Mouse (Mus musculus) liver, embryonic 14.5 days (tissue): ENCODE data around the gene Zfp710.

Experiments
- CTCF ChIP-seq: IDR thresholded peaks from 2 replicates; pipeline ENCODE4 v1.5.1; 2016; ENCODE audit warnings: antibody characterized with exemption, low read depth, control low read depth
- EP300 ChIP-seq: IDR thresholded peaks from 2 replicates; pipeline ENCODE4 v1.6.1; 2016; ENCODE audit warnings: antibody characterized with exemption, low read depth

DNA sequence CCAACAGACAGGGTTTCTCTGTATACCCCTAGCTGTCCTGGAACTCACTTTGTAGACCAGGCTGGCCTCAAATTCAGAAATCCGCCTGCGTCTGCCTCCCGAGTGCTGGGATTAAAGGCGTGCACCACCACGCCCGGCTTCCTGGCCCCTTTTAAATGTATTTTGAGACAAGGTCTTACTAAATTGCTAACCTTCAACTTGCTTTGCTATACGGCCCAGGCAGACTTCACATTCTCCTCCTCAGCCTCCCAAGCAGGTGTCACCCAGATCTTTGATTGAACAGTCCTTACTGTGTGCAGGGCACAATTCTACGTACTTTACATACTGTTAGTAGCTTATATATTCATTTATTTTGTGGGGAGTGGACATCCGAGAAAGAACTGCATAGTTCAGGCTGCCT, 9.2 kb downstream of the Zfp710 start:
- TF ChIP-seq EP300 (no peak), CTCF (no peak)
